Mouse (Mus musculus) small intestine, adult 2 months (tissue): ENCODE results near the gene Brca1.

ENCODE experiments used
- CTCF ChIP-seq: fragments of 200-500 bp; IDR thresholded peaks from 2 replicates; pipeline ENCODE4 v1.5.1; 2012; ENCODE audit warnings: low read depth, mild to moderate bottlenecking, control low read depth, inconsistent platforms, low read length, moderate library complexity, mixed read lengths; ENCODE audit not compliant: insufficient replicate concordance, insufficient read length; ENCODE audit errors: extremely low read depth
- POLR2A ChIP-seq: fragments of 200-500 bp; IDR thresholded peaks from 2 replicates; pipeline ENCODE4 v1.6.1; 2012; ENCODE audit warnings: low read depth, mild to moderate bottlenecking, control low read depth, inconsistent platforms, low read length, moderate library complexity

DNA sequence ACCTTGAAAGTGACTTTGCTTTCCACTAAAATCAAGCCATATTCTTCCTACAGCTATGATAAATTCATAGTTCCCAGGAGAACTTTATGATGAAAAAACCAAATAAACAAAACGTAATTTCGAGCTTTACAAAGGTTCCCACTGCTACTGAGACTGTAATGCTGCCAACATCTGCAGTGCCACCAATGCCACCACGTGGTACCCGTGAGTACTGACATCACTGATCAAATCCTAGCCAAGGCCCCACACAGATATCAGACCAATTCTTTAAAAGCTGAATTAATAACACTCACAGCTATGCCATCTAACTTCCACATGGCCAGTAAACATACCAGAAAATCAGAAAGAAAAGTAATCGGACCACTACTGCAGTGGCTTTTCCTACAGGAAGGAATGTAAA, 32.8 kb downstream of the Brca1 start:
- TF ChIP-seq CTCF (peak; percentile 24; the same call in 1 of the 2 replicates), POLR2A (no peak)
